Mouse (Mus musculus) C2C12 (cell line): ENCODE results near the gene Sema3b.

ENCODE experiments used
- CTCF ChIP-seq: IDR thresholded peaks from one replicate; pipeline ENCODE4 v1.5.1; 2011; ENCODE audit not compliant: control insufficient read depth, insufficient read depth, insufficient read length
- FOSL1 ChIP-seq: IDR thresholded peaks from one replicate; pipeline ENCODE4 v1.8.0; 2011; ENCODE audit warnings: mild to moderate bottlenecking, low read length; ENCODE audit not compliant: poor library complexity, insufficient read depth, severe bottlenecking
- MAX ChIP-seq: IDR thresholded peaks from one replicate; pipeline ENCODE4 v1.6.1; 2011; ENCODE audit warnings: mild to moderate bottlenecking, control low read depth
- MYOD1 ChIP-seq: IDR thresholded peaks from one replicate; pipeline ENCODE4 v1.6.1; 2011; ENCODE audit warnings: low read depth; ENCODE audit not compliant: control insufficient read depth, insufficient read length
- MYOG ChIP-seq: IDR thresholded peaks from one replicate; pipeline ENCODE4 v1.6.1; 2011; ENCODE audit not compliant: control insufficient read depth, insufficient read length; ENCODE audit errors: extremely low read depth
- USF1 ChIP-seq: IDR thresholded peaks from one replicate; pipeline ENCODE4 v1.6.1; 2011; ENCODE audit warnings: low read depth, mild to moderate bottlenecking, control low read depth, moderate library complexity

- TF ChIP-seq CTCF, result no peak
- TF ChIP-seq USF1, result no peak
- no peak for TF ChIP-seq MAX
- TF ChIP-seq MYOD1, result no peak
- no peak for TF ChIP-seq MYOG
- TF ChIP-seq FOSL1, result no peak
Observed at GRCm38 (mm10) chr9:107632478-107632877, 23.4 kb upstream of the Sema3b start.
